Mouse (Mus musculus) hindbrain, embryonic 12.5 days (tissue): Measurements from ENCODE around the gene Hip1. TPM values are rescaled to one million over a fixed set of nuclear protein-coding genes. Genes with fewer than 3 reads are reported as not detected.

Experiments used
- microRNA-seq: library from miRNA; unstranded; fragments of <30 nt; microRNA quantifications from one replicate; pipeline ENCODE4, GENCODE M21; 2017
- polyA plus RNA-seq: library from polyadenylated mRNA; unstranded; fragments of >200 nt; fragmentation: Nextera tagmentation; extraction: Ambion mirVana; gene quantifications from 2 replicates; pipeline ENCODE4 v1.2.1, GENCODE M21; 2016

Hip1 gene
- polyA plus RNA-seq, 1 experiment from 2014 or later = 68.0 TPM

Small RNAs within 50 kb of the gene (microRNA-seq; reads per million reads assigned to microRNA genes)
- 1.4 reads per million for gene Mir7033

Other genes with a start within 250 kb of the Hip1 start
- gene Fkbp6, start 195.1 kb downstream of the Hip1 start, polyA plus RNA-seq = not detected in 2 replicates
- gene Trim50, start 191.8 kb downstream of the Hip1 start, polyA plus RNA-seq = not detected in 2 replicates
- 28.5 and 36.1 TPM in 2 replicates for gene Nsun5, start 175.2 kb downstream of the Hip1 start, polyA plus RNA-seq
- gene Pom121, start 150.6 kb downstream of the Hip1 start, polyA plus RNA-seq = 20.0 and 21.7 TPM in 2 replicates
- not detected in 2 replicates for gene Ccl26, start 18.4 kb upstream of the Hip1 start, polyA plus RNA-seq
- gene Ccl24, start 27.9 kb upstream of the Hip1 start, polyA plus RNA-seq = 2.0 and 3.1 TPM in 2 replicates
- 65.2 and 70.0 TPM in 2 replicates for gene Rhbdd2, start 87.5 kb upstream of the Hip1 start, polyA plus RNA-seq
- 118 and 119 TPM in 2 replicates for gene Por, start 124.9 kb upstream of the Hip1 start, polyA plus RNA-seq
- 61.0 and 65.0 TPM in 2 replicates for gene Tmem120a, start 199.3 kb upstream of the Hip1 start, polyA plus RNA-seq
- gene Styxl1, start 233.3 kb upstream of the Hip1 start, polyA plus RNA-seq = 0.68 TPM in 1 of 2 replicates, not detected in the other
- gene Mdh2, start 233.4 kb upstream of the Hip1 start, polyA plus RNA-seq = 530 and 539 TPM in 2 replicates